Mouse (Mus musculus) small intestine, adult 2 months (tissue): ENCODE data around the gene Ap1ar. TPM values are rescaled to one million over a fixed set of nuclear protein-coding genes. Genes with fewer than 3 reads are reported as not detected.

Experiments
- H3K27ac ChIP-seq: fragments of 200-500 bp; 2 replicates; pipeline ENCODE4 v1.5.1; 2012; ENCODE audit warnings: low read depth, low read length, control low read depth, inconsistent platforms; ENCODE audit not compliant: insufficient read depth
- H3K27me3 ChIP-seq: fragments of 200-500 bp; 2 replicates; pipeline ENCODE4 v1.6.1; 2012; ENCODE audit warnings: mild to moderate bottlenecking, moderate library complexity, low read length, inconsistent platforms; ENCODE audit not compliant: control insufficient read depth, insufficient read depth
- H3K36me3 ChIP-seq: fragments of 200-500 bp; 2 replicates; pipeline ENCODE4 v1.6.1; 2012; ENCODE audit warnings: mild to moderate bottlenecking, low read length, control low read depth, inconsistent platforms; ENCODE audit not compliant: control insufficient read depth, insufficient read depth
- H3K4me1 ChIP-seq: fragments of 200-500 bp; 2 replicates; pipeline ENCODE4 v1.6.1; 2012; ENCODE audit warnings: low read length, inconsistent platforms, mixed read lengths; ENCODE audit not compliant: control insufficient read depth, insufficient read depth, insufficient read length
- H3K4me3 ChIP-seq: fragments of 200-500 bp; 2 replicates; pipeline ENCODE4 v1.5.1; 2012; ENCODE audit warnings: low read depth, mild to moderate bottlenecking, control low read depth, inconsistent platforms, low read length, moderate library complexity
- CTCF ChIP-seq: fragments of 200-500 bp; IDR thresholded peaks from 2 replicates; pipeline ENCODE4 v1.5.1; 2012; ENCODE audit warnings: low read depth, mild to moderate bottlenecking, control low read depth, inconsistent platforms, low read length, moderate library complexity, mixed read lengths; ENCODE audit not compliant: insufficient replicate concordance, insufficient read length; ENCODE audit errors: extremely low read depth
- POLR2A ChIP-seq: fragments of 200-500 bp; IDR thresholded peaks from 2 replicates; pipeline ENCODE4 v1.6.1; 2012; ENCODE audit warnings: low read depth, mild to moderate bottlenecking, control low read depth, inconsistent platforms, low read length, moderate library complexity
- WGBS: fragments of 180-500 bp; shearing (Covaris S2); methylation state at CpG from one replicate; pipeline ENCODE4 v1.1.7; 2018; 5-methylcytosine and 5-hydroxymethylcytosine counted together
- polyA plus RNA-seq: library from polyadenylated mRNA; depleted of rRNA; stranded (reverse); fragments of >200 nt; gene quantifications from 2 replicates; pipeline ENCODE4 v1.2.3, GENCODE M21; 2012

Ap1ar gene
- polyA plus RNA-seq, 1 experiment: 38.8 TPM

GRCm38 (mm10) chr3:127827123-127827522 is 10.2 kb downstream of the Ap1ar start:
- TF ChIP-seq CTCF (no peak), POLR2A (no peak)
- Histone ChIP-seq H3K27me3 (no peaks in the 10 kb centered on the region), H3K27ac (no peak overlapping the region), H3K36me3 (peaks cover 9% of the 10 kb centered on the region), H3K4me3 (no peak overlapping the region), H3K4me1 (peaks cover 19% of the 10 kb centered on the region)
- WGBS: 32% methylated on average over 7 of the region's 7 CpGs

- TF ChIP-seq CTCF: no peak
- no peak for TF ChIP-seq POLR2A
- 90% methylated on average over 7 of the region's 7 CpGs for WGBS
- Histone ChIP-seq H3K4me3 (no peak overlapping the region), H3K4me1 (peaks cover 19% of the 10 kb centered on the region), H3K36me3 (peaks cover 13% of the 10 kb centered on the region), H3K27ac (no peak overlapping the region), H3K27me3 (no peaks in the 10 kb centered on the region)
These were observed 10.8 kb downstream of the Ap1ar start for GRCm38 (mm10) chr3:127826503-127826902.

GRCm38 (mm10) chr3:127823886-127824863 is 13.1 kb downstream of the Ap1ar start:
- 83% methylated on average over 17 of the region's 17 CpGs for WGBS
- Histone ChIP-seq H3K27ac (no peak overlapping the region), H3K4me3 (no peak overlapping the region), H3K27me3 (no peaks in the 10 kb centered on the region), H3K36me3 (peaks cover 22% of the 10 kb centered on the region), H3K4me1 (peaks cover 8% of the 10 kb centered on the region)
- TF ChIP-seq POLR2A (no peak), CTCF (no peak)

GRCm38 (mm10) chr3:127821209-127821608 is 16.1 kb downstream of the Ap1ar start:
- WGBS: 74% methylated on average over 5 of the region's 5 CpGs
- no peak for TF ChIP-seq CTCF
- no peak for TF ChIP-seq POLR2A
- H3K36me3 ChIP-seq: peaks cover 31% of the 10 kb centered on the region
- peaks cover 1% of the 10 kb centered on the region; the same call in 1 of the 2 replicates for H3K4me1 ChIP-seq
- no peak overlapping the region for H3K4me3 ChIP-seq
- H3K27ac ChIP-seq: no peak overlapping the region
- no peaks in the 10 kb centered on the region for H3K27me3 ChIP-seq

- no peak overlapping the region for H3K4me3 ChIP-seq
- peaks cover 32% of the 10 kb centered on the region for H3K36me3 ChIP-seq
- no peaks in the 10 kb centered on the region for H3K27me3 ChIP-seq
- 86% methylated on average over 1 of the region's 1 CpGs for WGBS
- TF ChIP-seq CTCF (no peak), POLR2A (no peak)
- no peak overlapping the region for H3K27ac ChIP-seq
- peaks cover 2% of the 10 kb centered on the region; the same call in 1 of the 2 replicates for H3K4me1 ChIP-seq
These were observed 16.9 kb downstream of the Ap1ar start for GRCm38 (mm10) chr3:127820400-127820799.

- TF ChIP-seq CTCF (no peak), POLR2A (no peak)
- Histone ChIP-seq H3K27me3 (no peaks in the 10 kb centered on the region), H3K4me1 (peaks cover 2% of the 10 kb centered on the region; the same call in 1 of the 2 replicates), H3K4me3 (no peak overlapping the region), H3K36me3 (peaks cover 36% of the 10 kb centered on the region), H3K27ac (no peak overlapping the region)
- 67% methylated on average over 11 of the region's 11 CpGs for WGBS
These were observed 18.3 kb downstream of the Ap1ar start for GRCm38 (mm10) chr3:127818694-127819663.
